In the genomic region with DNA sequence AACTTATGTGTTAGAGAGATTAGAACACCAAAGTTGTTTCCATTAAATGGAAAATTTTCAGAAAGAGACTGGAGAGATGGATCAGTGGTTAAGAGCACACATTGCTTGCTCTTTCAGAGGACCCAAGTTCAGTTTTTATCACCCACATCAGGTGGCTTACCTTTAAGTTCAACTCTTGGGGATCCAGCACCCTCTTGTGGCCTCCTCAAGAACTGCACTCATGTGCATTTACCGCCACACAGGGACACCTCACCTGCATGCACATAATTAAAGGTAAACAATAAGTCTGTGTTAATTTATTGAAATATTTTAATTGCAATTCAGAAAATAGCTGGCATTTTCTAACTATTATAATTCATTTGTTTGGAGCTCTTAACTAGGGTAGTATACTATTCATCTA, we compare ENCODE assay signal across 9 mouse cellular contexts. TPM values are rescaled to one million over a fixed set of nuclear protein-coding genes. Genes with fewer than 3 reads are reported as not detected.
DNase-seq lines count a peak whose midpoint lies in the region; ATAC-seq and TF ChIP-seq lines count a peak whose summit lies in the region.
"Had no signal": no experiment of that assay in that cellular context is flagged by ENCODE, and none has a peak within 500 bp of the region (broad histone marks: within the 10 kb centered on the region; RNA-seq: fewer than 3 reads in every experiment).

No protein-coding gene starts in this region.

- no peak for ATAC-seq in hindbrain, postnatal 0 days
- no peak for ATAC-seq in hindbrain, embryonic 16.5 days

- H3K9ac ChIP-seq in hindbrain, postnatal 0 days (replicated peaks; ENCODE audit: low read length) = no peak overlapping the region
- H3K9ac ChIP-seq in hindbrain, embryonic 16.5 days (ENCODE audit: low read depth, low read length) = no peak overlapping the region

- H3K4me2 ChIP-seq in hindbrain, postnatal 0 days (ENCODE audit: low read depth, low read length) = no peak overlapping the region
- H3K4me2 ChIP-seq in hindbrain, embryonic 16.5 days (ENCODE audit: low read length) = no peak overlapping the region

- peak; percentile 53 for TF ChIP-seq CTCF in hindbrain, postnatal 0 days (IDR thresholded peaks at IDR 0.05; ENCODE audit: low read depth)

- WGBS in hindbrain, postnatal 0 days = 94% methylated on average over 1 of the region's 1 CpGs
- 93% methylated on average over 1 of the region's 1 CpGs for WGBS in hindbrain, embryonic 16.5 days
- 96% methylated on average over 1 of the region's 1 CpGs for WGBS in heart, embryonic 10.5 days

- no peak for DNase-seq in hindbrain, postnatal 0 days (ENCODE audit: low spot score)
- DNase-seq in 3T3-L1 (ENCODE audit: low read depth, low spot score) = peak; percentile 27
- DNase-seq in ES-CJ7 (ENCODE audit: low read depth, low spot score) = peak; percentile 69
- peak; percentile 49 for DNase-seq in induced T-regulatory cell, adult 2 months (ENCODE audit: low read depth)
- no peak for DNase-seq in left cerebral cortex, adult 11 months (ENCODE audit: low spot score)
- DNase-seq in cerebellum, adult 11-12 months = no peak
- DNase-seq in heart, embryonic 10.5 days (ENCODE audit: low spot score) = no peak

- H3K9me3 ChIP-seq in hindbrain, postnatal 0 days (ENCODE audit: low read length) = no peaks in the 10 kb centered on the region
- H3K9me3 ChIP-seq in hindbrain, embryonic 16.5 days (ENCODE audit: control insufficient read depth, low read length) = no peaks in the 10 kb centered on the region
- no peaks in the 10 kb centered on the region for H3K9me3 ChIP-seq in heart, embryonic 10.5 days

- H3K27me3 ChIP-seq in hindbrain, postnatal 0 days (ENCODE audit: insufficient read depth, low read length) = no peaks in the 10 kb centered on the region
- no peaks in the 10 kb centered on the region for H3K27me3 ChIP-seq in hindbrain, embryonic 16.5 days (replicated peaks; ENCODE audit: control insufficient read depth, insufficient read depth, low read length)
- no peaks in the 10 kb centered on the region for H3K27me3 ChIP-seq in heart, embryonic 10.5 days (ENCODE audit: insufficient read depth, poor library complexity, severe bottlenecking)

- H3K4me1 ChIP-seq in hindbrain, postnatal 0 days (ENCODE audit: insufficient read depth, low read length) = no peaks in the 10 kb centered on the region
- H3K4me1 ChIP-seq in hindbrain, embryonic 16.5 days (ENCODE audit: control insufficient read depth, insufficient read depth, low read depth, low read length) = no peaks in the 10 kb centered on the region
- no peaks in the 10 kb centered on the region for H3K4me1 ChIP-seq in heart, embryonic 10.5 days

- 0 out of 2 replicates have a peak, but pooled peaks cover 6% of the 10 kb centered on the region for H3K36me3 ChIP-seq in hindbrain, postnatal 0 days (ENCODE audit: insufficient read depth, low read length)
- H3K36me3 ChIP-seq in hindbrain, embryonic 16.5 days (ENCODE audit: control insufficient read depth, insufficient read depth, low read length) = peaks cover 8% of the 10 kb centered on the region
- peaks cover 90% of the 10 kb centered on the region for H3K36me3 ChIP-seq in heart, embryonic 10.5 days

- H3K4me3 ChIP-seq in hindbrain, postnatal 0 days (ENCODE audit: low read length) = no peak overlapping the region
- H3K4me3 ChIP-seq in hindbrain, embryonic 16.5 days (ENCODE audit: low read length) = no peak overlapping the region
- H3K4me3 ChIP-seq in heart, embryonic 10.5 days = no peak overlapping the region

- H3K27ac ChIP-seq in hindbrain, postnatal 0 days = no peak overlapping the region
- H3K27ac ChIP-seq in hindbrain, embryonic 16.5 days (ENCODE audit: low read depth, low read length) = no peak overlapping the region
- no peak overlapping the region for H3K27ac ChIP-seq in heart, embryonic 10.5 days

RNA-seq across cellular contexts. Expression of a gene that starts 20.7 kb away (rescaled TPM):
- 13.3 and 16.0 TPM in 2 replicates for total RNA-seq in hindbrain, postnatal 0 days (2014; rRNA removed)
- polyA plus RNA-seq in hindbrain, postnatal 0 days (2015; fragmentation: Nextera tagmentation; extraction: Ambion mirVana) = 55.8 and 64.6 TPM in 2 replicates
- polyA plus RNA-seq in hindbrain, embryonic 16.5 days (2015; fragmentation: Nextera tagmentation; extraction: Ambion mirVana) = 40.3 and 44.7 TPM in 2 replicates
- polyA plus RNA-seq in heart, embryonic 10.5 days (2016; fragmentation: Nextera tagmentation; extraction: Ambion mirVana) = 157 and 166 TPM in 2 replicates

RNA-seq across cellular contexts. Expression of a gene that starts 37.3 kb away (rescaled TPM):
- total RNA-seq in hindbrain, postnatal 0 days (2014; rRNA removed) = not detected in 2 replicates
- polyA plus RNA-seq in hindbrain, postnatal 0 days (2015; fragmentation: Nextera tagmentation; extraction: Ambion mirVana) = not detected in 2 replicates
- 1.5 and 4.3 TPM in 2 replicates for polyA plus RNA-seq in hindbrain, embryonic 16.5 days (2015; fragmentation: Nextera tagmentation; extraction: Ambion mirVana)
- 0.67 TPM in 1 of 2 replicates, not detected in the other for polyA plus RNA-seq in heart, embryonic 10.5 days (2016; fragmentation: Nextera tagmentation; extraction: Ambion mirVana)
- total RNA-seq: layer of hippocampus, adult 8-10 months had no signal

Comparison
In these comparisons a context has a peak if more than half of its experiments do, and no peak if none do; other contexts are left out.
1. DNase-seq: peak in 3T3-L1 (single experiment), ES-CJ7 (single experiment) and induced T-regulatory cell, adult 2 months (single experiment); none in hindbrain, postnatal 0 days (single experiment), left cerebral cortex, adult 11 months (single experiment), cerebellum, adult 11-12 months (single experiment) and heart, embryonic 10.5 days (single experiment).